Mouse (Mus musculus): ENCODE results near the gene 4930404N11Rik. TPM values are rescaled to one million over a fixed set of nuclear protein-coding genes. Genes with fewer than 3 reads are reported as not detected.

4930404N11Rik gene
- polyA plus RNA-seq, 1 experiment from 2014 or later: 1.5 TPM

GRCm38 (mm10) chr10:81379809-81380378, 14.3 kb upstream of the 4930404N11Rik start:
- no peaks in the 10 kb centered on the region for H3K9me3 ChIP-seq (ENCODE audit: control insufficient read depth)
- peaks cover 11% of the 10 kb centered on the region for H3K4me1 ChIP-seq (replicated peaks; ENCODE audit: control insufficient read depth, insufficient read depth, low read length)
- no peak overlapping the region for H3K4me2 ChIP-seq (replicated peaks; ENCODE audit: low read depth)
- no peak overlapping the region for H3K27ac ChIP-seq (ENCODE audit: low read depth, low read length)
- peaks cover 6% of the 10 kb centered on the region for H3K36me3 ChIP-seq (ENCODE audit: control insufficient read depth, insufficient read depth)
- H3K4me3 ChIP-seq (ENCODE audit: low read depth, low read length): no peak overlapping the region
- H3K9ac ChIP-seq (ENCODE audit: low read depth, low read length): no peak overlapping the region
- no peaks in the 10 kb centered on the region for H3K27me3 ChIP-seq (replicated peaks; ENCODE audit: control insufficient read depth, insufficient read depth, low read length)
- ATAC-seq: no peak
- TF ChIP-seq CTCF (IDR thresholded peaks at IDR 0.05; ENCODE audit: low read depth): no peak
- 84% methylated on average over 6 of the region's 6 CpGs for WGBS

DNA sequence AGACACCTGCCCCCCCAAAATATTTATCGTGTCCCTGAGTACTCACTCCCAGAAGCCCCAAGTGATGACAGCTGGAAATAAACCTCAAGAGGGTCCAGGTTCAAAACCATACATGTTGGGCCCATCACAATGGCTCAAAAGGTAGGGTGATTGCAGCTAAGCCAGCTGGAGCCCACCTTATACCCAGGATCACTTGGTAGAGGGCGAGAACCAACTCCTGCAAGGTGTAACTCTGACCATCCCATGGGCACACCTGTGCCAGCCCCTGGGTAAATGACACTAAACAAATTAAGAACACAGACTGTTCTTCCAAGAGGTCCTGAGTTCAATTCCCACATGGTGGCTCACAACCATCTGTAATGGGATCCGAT, 13.6 kb upstream of the 4930404N11Rik start:
- Histone ChIP-seq H3K27ac (ENCODE audit: low read depth, low read length) (no peak overlapping the region), H3K27me3 (replicated peaks; ENCODE audit: control insufficient read depth, insufficient read depth, low read length) (no peaks in the 10 kb centered on the region), H3K4me1 (replicated peaks; ENCODE audit: control insufficient read depth, insufficient read depth, low read length) (peaks cover 11% of the 10 kb centered on the region), H3K4me3 (ENCODE audit: low read depth, low read length) (peak overlapping the region; percentile 86), H3K9ac (ENCODE audit: low read depth, low read length) (no peak overlapping the region), H3K9me3 (ENCODE audit: control insufficient read depth) (no peaks in the 10 kb centered on the region), H3K4me2 (replicated peaks; ENCODE audit: low read depth) (peak overlapping the region; percentile 93), H3K36me3 (ENCODE audit: control insufficient read depth, insufficient read depth) (peaks cover 12% of the 10 kb centered on the region)
- ATAC-seq: no peak
- no peak for TF ChIP-seq CTCF (IDR thresholded peaks at IDR 0.05; ENCODE audit: low read depth)
- 59% methylated on average over 3 of the region's 3 CpGs for WGBS

DNA sequence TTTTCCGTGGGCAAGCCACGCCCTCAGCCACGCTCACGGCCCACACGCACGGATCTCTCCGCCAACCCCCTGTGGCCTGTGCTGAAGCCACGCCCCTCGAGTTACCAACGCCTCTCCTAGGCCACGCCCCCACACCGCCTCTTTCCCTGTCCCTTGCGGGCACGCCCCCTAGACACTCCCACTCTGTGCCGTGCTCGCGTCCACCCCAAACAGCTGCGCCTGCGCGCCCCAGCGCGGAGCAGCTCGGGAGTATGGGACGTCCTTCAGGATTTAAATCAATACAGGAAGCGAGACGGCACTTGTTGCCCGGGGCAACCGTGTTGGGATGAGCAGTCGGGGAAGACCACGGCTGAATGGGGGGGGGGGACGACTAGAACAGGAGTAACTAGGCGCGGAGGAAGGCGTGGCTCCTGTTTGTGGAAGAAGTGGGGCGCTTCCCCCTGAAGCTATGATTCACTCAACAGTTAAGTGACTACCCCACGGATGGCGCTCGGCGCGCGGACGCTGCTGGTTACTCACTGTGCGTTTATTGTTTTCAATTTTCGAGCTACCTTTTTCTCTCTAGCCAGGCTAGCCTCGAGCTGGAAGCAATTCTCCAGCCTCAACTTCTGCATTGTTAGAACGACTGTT, 13.1 kb upstream of the 4930404N11Rik start:
- ATAC-seq: peak; percentile 89
- TF ChIP-seq CTCF (IDR thresholded peaks at IDR 0.05; ENCODE audit: low read depth): peak; percentile 26; the same call in 1 of the 2 replicates
- peak overlapping the region; percentile 86 for H3K4me3 ChIP-seq (ENCODE audit: low read depth, low read length)
- no peaks in the 10 kb centered on the region for H3K27me3 ChIP-seq (replicated peaks; ENCODE audit: control insufficient read depth, insufficient read depth, low read length)
- peak overlapping the region; percentile 75; the same call in 1 of the 2 replicates for H3K27ac ChIP-seq (ENCODE audit: low read depth, low read length)
- H3K36me3 ChIP-seq (ENCODE audit: control insufficient read depth, insufficient read depth): peaks cover 17% of the 10 kb centered on the region
- H3K9ac ChIP-seq (ENCODE audit: low read depth, low read length): 0 out of 2 replicates have a peak overlapping the region, but pooled peaks have one; percentile 91
- H3K9me3 ChIP-seq (ENCODE audit: control insufficient read depth): no peaks in the 10 kb centered on the region
- H3K4me2 ChIP-seq (replicated peaks; ENCODE audit: low read depth): peak overlapping the region; percentile 93
- H3K4me1 ChIP-seq (replicated peaks; ENCODE audit: control insufficient read depth, insufficient read depth, low read length): peaks cover 11% of the 10 kb centered on the region
- under 1% methylated on average over 46 of the region's 46 CpGs for WGBS

DNA sequence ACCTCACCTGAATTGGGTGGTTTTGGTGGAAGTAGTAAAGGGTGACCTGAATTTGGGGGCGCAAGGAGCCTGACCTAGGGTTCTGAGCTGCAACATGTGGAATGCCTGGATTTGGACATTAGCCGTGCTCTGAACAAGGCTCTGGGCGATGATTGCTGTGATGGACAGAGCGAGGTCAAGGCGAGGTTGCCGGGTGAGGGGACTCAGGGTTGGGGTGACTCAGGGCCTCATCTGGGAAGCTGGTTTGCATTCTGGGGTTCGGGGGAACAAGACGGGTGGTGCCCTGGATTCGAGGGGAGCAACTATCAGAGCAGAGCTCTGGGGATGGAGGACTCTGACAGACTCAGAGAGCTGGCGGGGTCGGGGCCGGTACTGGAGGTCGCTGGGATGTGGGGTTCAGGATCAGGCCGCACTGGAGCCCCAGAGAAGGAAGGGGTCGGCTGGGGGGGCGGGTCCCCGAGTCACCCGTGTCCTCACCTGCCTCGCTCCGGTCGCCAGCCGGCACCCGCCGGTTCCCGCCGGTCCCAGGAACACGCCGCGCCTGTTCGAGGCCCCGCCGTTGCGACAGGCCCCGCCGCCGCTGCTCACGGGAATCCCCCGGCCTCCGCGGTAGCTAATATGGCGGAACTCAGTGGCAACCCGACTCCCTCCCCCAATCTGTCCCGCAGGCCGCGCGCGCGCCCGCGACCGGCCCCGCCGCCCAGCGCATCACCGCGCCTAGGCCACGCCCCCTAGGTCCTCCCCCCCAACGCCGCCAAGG, 12.4 kb upstream of the 4930404N11Rik start, which contains the start of gene Fzr1:
Fzr1 (minus strand) TSS at position 724 of the 760 bp plus-strand sequence.
- Histone ChIP-seq H3K27me3 (replicated peaks; ENCODE audit: control insufficient read depth, insufficient read depth, low read length) (no peaks in the 10 kb centered on the region), H3K27ac (ENCODE audit: low read depth, low read length) (peak within 1 kb of the TSS; percentile 75), H3K4me1 (replicated peaks; ENCODE audit: control insufficient read depth, insufficient read depth, low read length) (peaks cover 11% of the 10 kb centered on the region), H3K36me3 (ENCODE audit: control insufficient read depth, insufficient read depth) (peaks cover 24% of the 10 kb centered on the region), H3K9me3 (ENCODE audit: control insufficient read depth) (no peaks in the 10 kb centered on the region), H3K4me3 (ENCODE audit: low read depth, low read length) (peak within 1 kb of the TSS; percentile 86), H3K4me2 (replicated peaks; ENCODE audit: low read depth) (peak within 1 kb of the TSS; percentile 93), H3K9ac (ENCODE audit: low read depth, low read length) (peak within 1 kb of the TSS; percentile 91)
- ATAC-seq: no peak; the same call in 1 of the 2 replicates
- WGBS: 1% methylated on average over 42 of the region's 59 CpGs
- TF ChIP-seq CTCF (IDR thresholded peaks at IDR 0.05; ENCODE audit: low read depth): no peak

- Histone ChIP-seq H3K27me3 (replicated peaks; ENCODE audit: control insufficient read depth, insufficient read depth, low read length) (no peaks in the 10 kb centered on the region), H3K36me3 (ENCODE audit: control insufficient read depth, insufficient read depth) (peaks cover 30% of the 10 kb centered on the region), H3K27ac (ENCODE audit: low read depth, low read length) (no peak overlapping the region; the same call in 1 of the 2 replicates), H3K4me3 (ENCODE audit: low read depth, low read length) (peak overlapping the region; percentile 86), H3K4me1 (replicated peaks; ENCODE audit: control insufficient read depth, insufficient read depth, low read length) (peaks cover 11% of the 10 kb centered on the region), H3K4me2 (replicated peaks; ENCODE audit: low read depth) (peak overlapping the region; percentile 93), H3K9ac (ENCODE audit: low read depth, low read length) (peak overlapping the region; percentile 91), H3K9me3 (ENCODE audit: control insufficient read depth) (no peaks in the 10 kb centered on the region)
- ATAC-seq: no peak
- 29% methylated on average over 2 of the region's 2 CpGs for WGBS
- TF ChIP-seq CTCF (IDR thresholded peaks at IDR 0.05; ENCODE audit: low read depth): no peak
These were observed 11.7 kb upstream of the 4930404N11Rik start for GRCm38 (mm10) chr10:81377362-81377664.

Measured in intestine, postnatal 0 days (tissue).